Mouse (Mus musculus): ENCODE results near the gene Hcar2.

Gene Hcar2

GRCm38 (mm10) chr5:123865365-123865764, at the start of gene Hcar2:
Hcar2 (minus strand) TSS chr5:123865499.
- no peak for DNase-seq

GRCm38 (mm10) chr5:123914852-123915251, 49.6 kb upstream of the Hcar2 start:
- DNase-seq = no peak

GRCm38 (mm10) chr5:123907631-123907977, 42.3 kb upstream of the Hcar2 start:
- DNase-seq = no peak

GRCm38 (mm10) chr5:123906976-123907630, 41.8 kb upstream of the Hcar2 start, which contains the start of gene Denr:
Denr (plus strand) TSS chr5:123907175.
- DNase-seq = peak; percentile 99 to 100

- DNase-seq = no peak
These were observed 41.1 kb upstream of the Hcar2 start for GRCm38 (mm10) chr5:123906146-123906975.

GRCm38 (mm10) chr5:123904059-123904672, 38.9 kb upstream of the Hcar2 start:
- DNase-seq = no peak

GRCm38 (mm10) chr5:123897352-123897751, 32.1 kb upstream of the Hcar2 start:
- DNase-seq = no peak

- DNase-seq = no peak
These were observed 31.1 kb upstream of the Hcar2 start for GRCm38 (mm10) chr5:123896395-123896794.

- no peak for DNase-seq
These were observed 28.2 kb upstream of the Hcar2 start for GRCm38 (mm10) chr5:123893520-123893919.

- DNase-seq = peak; percentile 34 to 40
These were observed 26.4 kb upstream of the Hcar2 start for GRCm38 (mm10) chr5:123891669-123892068.

- DNase-seq = no peak
These were observed 25.7 kb upstream of the Hcar2 start for GRCm38 (mm10) chr5:123890987-123891386.

GRCm38 (mm10) chr5:123890312-123890711, 25.0 kb upstream of the Hcar2 start:
- no peak for DNase-seq

- DNase-seq = no peak
These were observed 21.1 kb upstream of the Hcar2 start for GRCm38 (mm10) chr5:123886365-123886764.

- DNase-seq = no peak
These were observed 19.0 kb upstream of the Hcar2 start for GRCm38 (mm10) chr5:123884332-123884731.

- DNase-seq = no peak
These were observed 18.6 kb upstream of the Hcar2 start for GRCm38 (mm10) chr5:123883891-123884290.

GRCm38 (mm10) chr5:123880778-123881177, 15.5 kb upstream of the Hcar2 start:
- DNase-seq = no peak

- no peak for DNase-seq
These were observed 14.6 kb upstream of the Hcar2 start, which contains the start of gene Hcar1 for GRCm38 (mm10) chr5:123879928-123880327. Hcar1 (minus strand) TSS chr5:123880020.

- DNase-seq = no peak
These were observed 12.8 kb upstream of the Hcar2 start for GRCm38 (mm10) chr5:123878056-123878455.

GRCm38 (mm10) chr5:123874177-123874576, 8.9 kb upstream of the Hcar2 start:
- DNase-seq = no peak

- DNase-seq = no peak
These were observed 4.3 kb upstream of the Hcar2 start for GRCm38 (mm10) chr5:123869615-123870014.

- no peak for DNase-seq
These were observed 1.2 kb upstream of the Hcar2 start for GRCm38 (mm10) chr5:123866457-123866856.

- DNase-seq = no peak
These were observed 1.4 kb downstream of the Hcar2 start for GRCm38 (mm10) chr5:123863934-123864333.
